Mouse (Mus musculus): ENCODE measurements around the gene Rnaseh2b. TPM values are rescaled to one million over a fixed set of nuclear protein-coding genes. Genes with fewer than 3 reads are reported as not detected.
A peak's percentile ranks its signal among the peaks of the same experiment; 100 is the strongest.

Rnaseh2b gene
- total RNA-seq, 2 experiments from 2014 or later, result 13.3 to 17.5 TPM

DNA sequence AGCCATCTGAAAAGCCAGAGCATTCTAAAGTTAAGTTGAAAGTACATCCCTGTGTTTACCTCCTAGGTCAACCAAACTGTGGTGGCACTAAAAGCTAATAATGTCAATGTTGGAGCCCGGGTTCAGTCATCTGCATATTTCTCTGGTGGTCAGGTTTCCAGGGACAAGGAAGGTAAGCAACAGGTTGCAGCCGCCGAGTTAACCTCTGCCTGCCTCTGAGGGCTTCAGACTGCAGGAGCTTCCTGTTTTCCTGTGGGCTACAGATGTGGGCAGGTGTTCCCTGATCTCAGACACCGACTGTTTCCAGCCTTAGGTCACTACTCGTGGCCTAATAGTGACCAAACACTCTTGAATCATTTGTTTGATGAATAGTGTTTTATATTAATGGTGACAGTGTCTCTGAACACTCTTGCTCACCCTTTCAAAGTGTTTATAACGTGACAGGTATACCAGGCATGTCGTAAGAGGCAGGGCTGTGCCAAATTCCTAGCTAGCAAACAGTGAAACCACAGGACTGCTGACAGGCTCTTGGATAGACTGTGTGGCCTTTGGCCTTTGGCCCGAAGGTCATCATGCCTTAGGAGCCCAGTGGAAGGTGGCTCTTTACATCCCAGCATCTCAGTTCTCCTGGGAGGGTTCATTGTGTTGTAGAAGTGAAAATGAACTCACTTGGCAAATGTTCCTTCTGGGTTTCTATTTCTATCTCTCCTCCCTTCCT lies 69.0 kb downstream of the Rnaseh2b start:
- DNase-seq, result no peak

- no peak for DNase-seq
These were observed 71.4 kb downstream of the Rnaseh2b start for GRCm38 (mm10) chr14:62363774-62364173.

DNA sequence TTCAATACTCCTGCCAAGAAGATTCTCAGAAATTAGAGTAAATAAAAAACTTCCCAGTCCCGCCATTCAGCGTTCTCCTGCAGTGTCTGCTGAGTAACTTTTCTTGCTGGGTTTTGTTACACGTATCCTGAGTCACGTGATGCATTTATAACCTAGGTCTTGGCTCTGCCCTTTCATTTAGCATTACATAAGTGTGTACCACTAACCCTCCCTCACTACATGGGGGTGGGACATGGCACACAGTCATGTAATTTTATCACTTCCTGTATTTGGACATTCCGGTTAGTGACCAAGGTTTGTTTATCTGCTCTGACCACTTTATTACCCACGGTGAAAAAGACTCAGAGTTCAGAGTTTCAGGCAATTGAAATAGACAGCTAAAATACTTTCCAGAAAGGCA lies 78.4 kb downstream of the Rnaseh2b start:
- peak; percentile 55 to 71 for DNase-seq

DNA sequence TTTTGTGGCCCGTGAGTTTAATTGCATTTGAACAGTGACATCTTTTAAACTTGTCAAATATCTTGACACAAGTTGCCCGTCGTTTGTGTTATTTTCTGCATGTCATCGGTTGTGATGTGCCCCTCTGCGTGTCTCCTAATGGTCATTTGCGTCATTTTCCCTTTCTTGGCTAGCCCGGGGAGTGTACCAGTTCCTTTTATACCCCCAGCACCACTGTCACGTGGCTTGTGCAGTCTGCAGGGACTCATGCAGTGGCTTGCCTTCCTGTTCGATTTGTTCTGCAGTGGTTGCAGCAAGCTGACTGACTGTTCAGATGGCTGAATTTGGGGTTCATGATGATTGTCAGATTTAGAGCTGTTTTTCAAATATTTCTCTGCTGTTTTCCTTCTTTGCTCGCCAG lies 81.6 kb downstream of the Rnaseh2b start:
- no peak for DNase-seq

DNA sequence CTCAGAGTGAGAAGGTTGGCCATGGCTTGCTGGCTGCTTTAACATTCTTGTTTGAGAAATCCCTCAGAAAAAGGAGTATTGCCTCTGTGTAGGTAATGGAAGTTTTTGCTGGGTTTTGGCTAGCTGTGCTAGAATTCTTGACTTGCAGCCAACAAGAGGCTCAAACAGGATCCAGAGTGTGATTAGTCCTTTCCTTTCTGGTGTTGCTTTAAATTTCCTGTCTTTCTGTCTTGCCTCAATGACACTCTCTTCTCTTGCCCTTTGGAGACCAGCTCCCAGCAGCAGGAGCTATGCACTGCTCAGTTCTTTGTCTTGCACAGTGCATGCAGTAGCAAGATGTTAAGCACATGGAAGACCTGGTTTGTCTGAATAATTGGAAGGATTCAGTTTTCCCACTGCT lies 83.3 kb downstream of the Rnaseh2b start:
- DNase-seq, result peak; percentile 17 to 26

- no peak for DNase-seq
These were observed 83.7 kb downstream of the Rnaseh2b start for GRCm38 (mm10) chr14:62376115-62376514.

GRCm38 (mm10) chr14:62379391-62379790 lies 87.0 kb downstream of the Rnaseh2b start:
- no peak for DNase-seq

DNA sequence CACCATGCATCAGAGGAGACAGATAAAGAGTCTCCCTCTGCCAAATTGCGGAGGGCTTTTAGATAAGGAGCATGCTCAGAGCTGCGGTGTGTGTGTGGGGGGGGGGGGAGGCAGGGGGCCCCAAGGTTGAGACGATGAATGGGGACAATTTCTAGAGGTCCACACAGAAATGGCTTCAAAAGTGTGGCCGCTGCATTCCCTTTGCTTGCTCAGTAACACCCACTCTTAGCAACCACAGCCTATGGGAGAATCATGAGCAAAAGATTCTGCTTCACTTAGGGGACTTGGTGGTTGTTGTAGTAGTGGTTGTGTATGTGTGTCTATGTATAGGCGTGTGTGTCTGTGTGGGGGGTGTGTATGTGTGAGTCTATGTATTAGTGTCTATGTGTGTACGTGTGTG lies 88.2 kb downstream of the Rnaseh2b start:
- DNase-seq, result no peak

DNA sequence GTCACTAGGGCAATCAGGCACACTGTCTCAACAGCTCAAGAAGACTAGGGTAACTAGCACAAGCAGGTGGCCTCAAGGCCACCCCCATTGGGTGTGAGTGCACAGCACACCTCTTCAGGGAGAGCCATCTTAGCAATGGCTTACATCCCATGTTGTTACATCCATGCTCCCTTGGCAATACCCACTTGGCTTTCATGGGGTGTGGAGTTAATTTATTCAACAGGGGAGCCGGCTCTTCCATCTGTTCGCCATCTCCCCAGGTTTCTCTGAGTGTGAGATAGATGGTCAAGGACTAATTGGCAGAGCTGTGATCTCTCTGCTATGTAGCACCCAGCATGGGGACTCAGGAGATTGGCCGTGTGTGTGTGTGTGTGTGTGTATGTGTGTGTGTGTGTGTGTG lies 90.7 kb downstream of the Rnaseh2b start:
- no peak for DNase-seq

DNA sequence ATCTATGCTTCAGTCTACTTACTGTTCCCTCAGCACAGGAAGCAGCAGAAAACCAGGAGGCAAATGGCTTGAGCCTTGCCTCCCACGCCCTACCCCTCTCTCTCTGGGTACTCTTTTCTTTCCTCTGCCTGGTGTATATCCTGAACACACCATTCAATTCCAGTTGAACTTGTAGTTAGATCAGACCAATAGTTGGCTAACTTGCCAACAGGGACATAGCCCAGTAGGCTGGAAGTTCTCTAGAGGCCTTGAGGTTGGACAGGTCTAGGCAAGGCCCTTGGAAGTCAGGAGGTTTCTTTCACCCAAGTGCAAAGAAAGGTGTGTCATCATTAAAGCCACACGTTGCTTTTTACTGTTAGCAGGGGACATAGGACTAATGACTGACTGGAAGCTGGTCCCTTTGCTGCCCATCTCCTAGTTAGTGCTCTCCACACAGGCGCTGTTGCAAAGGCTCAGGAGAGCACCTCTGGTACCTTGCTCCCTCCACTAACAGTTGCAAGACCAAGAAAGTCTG lies 91.5 kb downstream of the Rnaseh2b start:
- DNase-seq, result no peak

GRCm38 (mm10) chr14:62389064-62389728 lies 96.8 kb downstream of the Rnaseh2b start:
- DNase-seq, result peak in 1 of 2 experiments; percentile 14

- DNase-seq, result no peak
These were observed 97.5 kb downstream of the Rnaseh2b start for GRCm38 (mm10) chr14:62389729-62390536.

GRCm38 (mm10) chr14:62392754-62393153 lies 100.4 kb downstream of the Rnaseh2b start:
- no peak for DNase-seq

GRCm38 (mm10) chr14:62395346-62395745 lies 103.0 kb downstream of the Rnaseh2b start:
- peak; percentile 15 to 38 for DNase-seq

GRCm38 (mm10) chr14:62416007-62416741 lies 123.8 kb downstream of the Rnaseh2b start:
- no peak for DNase-seq

GRCm38 (mm10) chr14:62416742-62417134 lies 124.3 kb downstream of the Rnaseh2b start:
- DNase-seq, result peak; percentile 25 to 57

DNA sequence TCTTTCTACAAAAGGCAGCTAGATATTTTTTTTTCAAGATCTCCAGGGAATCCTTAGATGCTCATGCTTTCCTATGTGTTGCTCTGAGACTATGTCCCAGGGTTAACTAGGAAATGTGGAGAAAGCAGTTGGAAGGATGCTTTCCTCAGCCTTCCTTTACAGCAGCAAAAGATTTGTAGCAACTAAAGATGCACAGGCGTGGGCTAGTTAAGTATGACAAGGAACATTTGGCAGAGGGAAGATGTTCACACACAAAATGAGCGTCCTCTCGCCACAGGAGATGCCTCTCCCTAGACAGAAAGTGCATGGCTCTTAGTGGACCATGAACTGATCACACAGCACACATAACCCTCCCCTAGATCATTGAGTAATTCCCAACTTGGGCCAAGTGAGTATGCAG lies 125.1 kb downstream of the Rnaseh2b start:
- DNase-seq, result no peak

DNA sequence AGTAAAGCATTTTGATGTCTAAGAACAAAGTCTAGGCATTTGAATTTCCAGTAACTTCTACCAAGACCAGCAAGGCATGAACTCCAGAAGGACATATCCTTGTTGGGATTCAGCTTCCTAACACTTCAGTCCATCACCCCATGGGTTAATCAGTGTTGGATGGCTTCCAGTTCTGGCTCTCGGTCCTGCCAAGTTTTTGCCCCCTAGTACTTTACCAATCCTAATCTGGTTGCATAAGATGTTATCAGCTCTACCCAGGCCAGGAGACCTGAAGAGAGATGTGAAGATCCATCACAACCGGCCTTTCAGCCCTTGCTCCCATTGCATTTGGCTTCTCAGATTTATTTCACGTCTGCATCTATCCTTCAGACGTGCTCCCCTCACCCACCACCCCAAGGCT lies 129.9 kb downstream of the Rnaseh2b start:
- DNase-seq, result no peak

Data from adrenal gland, postnatal 36 days (tissue).